Mouse (Mus musculus) fat pad, adult 2 months (tissue): ENCODE measurements around the gene Bicd1.
"Not testable (repeated sequence)": the region's sequence is repeated elsewhere in the genome, so short reads cannot be mapped to it uniquely, and the experiment has no call there.

Source experiments
- DNase-seq: peaks from one replicate; pipeline ENCODE4 v3.0.0-alpha.2; 2011; ENCODE audit warnings: low read depth, low spot score; ENCODE audit errors: extremely low read depth

Gene Bicd1

DNA sequence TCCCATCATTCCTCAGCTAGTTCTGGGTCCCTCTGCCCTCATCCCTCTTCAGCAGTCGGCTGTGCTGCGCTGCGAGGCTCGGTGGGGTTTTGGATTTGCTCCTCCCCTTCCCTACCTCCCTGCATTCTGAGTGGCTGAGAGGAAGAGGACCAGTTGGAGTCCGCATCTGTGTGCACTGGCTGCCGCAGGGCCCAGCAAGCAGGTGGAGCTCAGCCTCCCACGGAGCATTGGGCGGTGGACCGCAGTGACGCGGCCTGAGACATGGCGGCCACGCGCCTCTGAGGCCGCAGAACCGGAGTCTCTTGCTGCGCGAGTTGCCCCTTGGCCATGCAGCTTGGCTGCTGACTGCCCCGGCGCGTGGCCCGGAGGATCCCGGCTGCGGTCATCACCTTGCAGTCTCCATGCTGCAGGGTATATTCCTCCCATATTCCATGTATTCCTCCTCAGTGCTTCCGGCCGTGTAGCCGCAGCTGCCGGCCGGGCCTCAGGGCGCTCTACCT is at the start of gene Bicd1:
Gene Bicd1, plus strand, starts transcription at position 54 of the 500 bp plus-strand sequence.
- DNase-seq: no peak

DNA sequence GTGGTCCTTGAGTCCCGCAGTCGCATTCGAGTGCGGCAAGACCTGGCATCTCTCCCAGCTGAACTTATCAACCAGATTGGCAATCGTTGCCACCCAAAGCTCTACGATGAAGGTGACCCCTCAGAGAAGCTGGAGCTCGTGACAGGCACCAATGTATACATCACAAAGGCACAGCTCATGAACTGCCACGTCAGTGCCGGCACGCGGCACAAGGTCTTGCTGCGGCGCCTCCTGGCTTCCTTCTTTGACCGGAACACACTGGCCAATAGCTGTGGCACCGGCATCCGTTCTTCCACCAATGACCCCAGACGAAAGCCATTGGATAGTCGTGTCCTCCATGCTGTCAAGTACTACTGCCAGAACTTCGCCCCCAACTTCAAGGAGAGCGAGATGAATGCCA is 46.2 kb upstream of the Bicd1 start:
- DNase-seq: not testable (repeated sequence)

DNA sequence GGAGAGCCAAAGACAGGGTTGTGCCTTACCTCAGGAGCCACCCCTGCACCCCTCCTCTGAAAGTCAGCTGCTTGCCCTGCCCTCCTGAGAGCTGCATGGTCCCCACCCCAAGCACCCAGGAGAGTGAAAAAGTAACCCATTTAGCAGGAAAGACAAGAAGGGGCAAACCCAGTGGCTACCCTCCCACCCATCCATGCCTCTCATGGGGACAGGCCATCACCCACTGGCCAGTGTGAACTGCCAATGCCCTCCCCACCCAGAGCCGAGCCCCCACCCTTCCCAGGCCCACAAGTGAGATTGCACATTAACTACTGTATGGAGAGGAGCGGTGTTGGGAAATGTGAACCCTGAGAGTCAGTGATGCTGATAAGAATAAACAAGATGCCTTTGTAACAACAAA is 42.7 kb upstream of the Bicd1 start:
- not testable (repeated sequence) for DNase-seq

DNA sequence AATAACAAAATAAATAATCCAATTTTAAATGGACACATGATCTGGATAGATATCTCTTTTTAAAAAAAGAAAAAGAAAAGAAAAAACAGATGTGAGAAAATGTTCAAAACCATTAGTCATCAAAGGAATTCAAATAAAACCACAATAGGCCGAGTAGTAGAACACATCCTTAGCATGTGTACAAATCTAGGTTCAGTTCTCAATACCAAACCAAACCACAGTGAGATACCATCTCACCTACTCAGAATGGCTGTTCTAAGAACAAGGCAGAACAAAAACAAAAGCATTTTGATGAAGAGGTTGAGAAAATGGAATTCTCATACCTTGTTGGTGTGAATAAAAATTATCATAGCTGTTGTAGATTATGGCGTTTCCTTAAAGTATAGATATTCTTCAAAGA is 42.3 kb upstream of the Bicd1 start:
- DNase-seq: no peak

DNA sequence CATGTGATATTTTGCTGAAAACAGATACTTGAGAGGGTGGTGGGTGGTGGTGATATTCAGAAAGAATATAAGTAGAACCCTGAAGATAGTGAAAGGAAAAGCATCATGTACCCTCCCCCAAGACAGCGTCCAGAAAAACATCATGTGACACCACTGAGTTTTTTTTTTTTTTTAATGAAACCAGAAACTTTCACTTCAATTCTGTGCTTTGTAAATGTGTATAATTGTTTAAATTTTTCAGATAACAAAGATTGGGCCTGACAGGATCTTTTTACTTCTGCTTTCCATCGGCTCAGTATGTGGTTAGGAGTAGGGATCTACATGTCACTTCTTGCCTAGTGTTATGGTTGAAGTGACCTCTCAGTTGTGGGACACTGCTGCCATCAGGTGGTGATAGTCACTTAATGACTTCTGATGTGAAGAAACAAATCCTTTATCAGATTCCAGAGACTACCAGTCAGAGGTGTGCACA is 33.7 kb upstream of the Bicd1 start:
- DNase-seq: peak; percentile 21

DNA sequence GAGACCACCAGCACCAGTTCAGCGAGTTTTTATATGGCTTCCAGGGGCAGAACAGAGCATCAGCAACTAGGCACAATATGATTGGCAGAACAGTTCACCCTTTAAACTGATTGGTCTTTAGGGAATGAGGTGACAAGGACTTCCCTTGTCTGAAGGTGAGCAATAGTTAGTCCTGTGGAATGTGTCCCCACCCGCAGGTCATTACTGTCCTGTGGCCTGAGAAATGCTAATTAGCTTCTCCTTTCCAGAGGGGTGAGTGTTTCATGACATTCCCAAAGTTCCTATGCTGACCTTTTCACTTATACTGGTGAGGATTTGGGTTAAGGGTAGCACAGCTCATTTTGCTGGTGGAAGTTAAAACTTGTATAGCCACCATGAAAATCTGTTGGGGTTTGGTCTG is 25.2 kb upstream of the Bicd1 start:
- DNase-seq: no peak

DNA sequence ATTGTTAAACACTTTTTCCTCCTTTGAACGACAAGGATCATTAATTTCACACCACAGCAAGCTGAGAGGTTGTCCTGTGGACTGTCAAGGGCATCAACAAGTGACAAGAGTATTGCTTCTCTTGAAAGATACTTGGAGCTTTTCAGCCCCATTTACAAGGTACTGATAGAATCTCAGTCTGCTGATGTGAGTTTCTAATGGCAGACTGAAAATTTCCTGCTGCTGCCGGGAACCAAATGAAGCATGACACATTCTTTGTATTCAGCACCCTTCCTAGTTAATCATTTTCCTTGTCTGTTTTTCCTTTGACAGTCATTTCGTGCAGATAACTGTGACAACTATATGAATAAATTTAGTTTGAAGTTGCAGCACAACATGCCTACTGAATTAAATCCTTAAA is 22.3 kb upstream of the Bicd1 start:
- no peak for DNase-seq

DNA sequence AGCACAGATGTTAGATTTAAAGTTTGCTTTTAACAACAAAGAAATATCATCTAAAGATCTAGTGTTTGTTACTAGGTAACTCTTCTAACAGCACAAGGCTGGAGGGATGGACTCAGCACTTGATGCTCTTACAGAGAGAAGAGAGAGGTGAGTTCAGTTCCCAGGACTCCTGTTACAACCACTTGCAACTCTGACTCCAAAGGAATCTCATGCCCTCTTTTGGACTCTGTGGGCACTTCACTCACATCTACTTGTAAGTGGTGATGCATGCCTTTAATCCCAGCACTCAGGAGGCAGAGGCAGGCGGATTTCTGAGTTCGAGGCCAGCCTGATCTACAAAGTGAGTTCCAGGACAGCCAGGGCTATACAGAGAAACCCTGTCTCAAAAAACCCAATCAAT is 19.1 kb upstream of the Bicd1 start:
- not testable (repeated sequence) for DNase-seq

DNA sequence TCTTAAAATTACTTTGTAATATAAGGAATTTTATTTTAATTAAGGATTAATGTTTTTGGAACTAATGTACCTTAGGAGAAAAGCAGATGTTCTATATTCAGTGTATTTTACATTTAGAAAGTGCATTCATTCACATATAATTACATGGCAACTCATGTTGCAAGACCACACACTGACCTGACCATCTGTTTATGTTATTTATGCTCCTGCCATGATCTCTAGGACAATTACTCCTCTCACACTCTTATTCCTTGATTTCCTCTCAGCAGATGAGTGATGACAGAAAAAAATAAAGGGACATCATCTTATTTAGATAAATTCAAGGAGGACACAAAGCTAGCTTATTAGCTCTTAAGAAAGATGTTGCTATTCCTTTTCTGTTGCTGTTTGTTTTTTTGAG is 9.3 kb upstream of the Bicd1 start:
- DNase-seq: no peak

DNA sequence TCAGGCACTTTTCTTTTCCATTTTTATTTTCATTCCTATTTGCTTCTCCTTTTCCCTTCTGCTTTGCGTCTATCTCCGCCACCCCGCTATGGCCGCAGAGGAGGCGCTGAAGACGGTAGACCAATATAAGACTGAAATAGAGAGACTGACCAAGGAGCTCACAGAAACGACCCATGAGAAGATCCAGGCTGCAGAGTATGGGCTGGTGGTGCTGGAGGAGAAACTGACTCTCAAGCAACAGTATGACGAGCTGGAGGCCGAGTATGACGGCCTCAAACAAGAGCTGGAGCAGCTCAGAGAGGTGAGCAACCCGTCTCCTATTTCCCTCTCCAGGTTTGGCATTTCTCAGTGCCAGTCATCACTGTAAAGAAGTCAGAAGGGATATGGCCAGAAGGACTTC is 655 bp downstream of the Bicd1 start:
- no peak for DNase-seq

DNA sequence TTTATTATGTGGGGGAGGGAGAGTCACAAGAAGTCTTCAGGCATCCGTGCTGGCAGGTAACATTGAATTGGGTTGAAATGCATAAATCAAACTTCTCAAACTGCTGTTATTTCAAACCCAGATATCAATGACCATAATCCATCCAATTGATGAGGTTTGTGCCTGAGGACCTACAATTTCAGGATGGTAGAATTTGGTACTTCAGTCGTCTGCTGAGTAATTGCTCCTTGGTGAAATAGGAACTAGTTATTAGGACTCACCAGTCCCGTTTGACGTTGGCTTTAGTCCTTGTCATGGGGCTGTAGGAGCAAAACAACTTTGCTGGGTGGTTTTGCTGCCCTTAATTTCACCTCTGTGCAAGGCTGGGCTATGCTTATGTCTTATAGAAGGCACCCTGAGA is 1.2 kb downstream of the Bicd1 start:
- no peak for DNase-seq

DNA sequence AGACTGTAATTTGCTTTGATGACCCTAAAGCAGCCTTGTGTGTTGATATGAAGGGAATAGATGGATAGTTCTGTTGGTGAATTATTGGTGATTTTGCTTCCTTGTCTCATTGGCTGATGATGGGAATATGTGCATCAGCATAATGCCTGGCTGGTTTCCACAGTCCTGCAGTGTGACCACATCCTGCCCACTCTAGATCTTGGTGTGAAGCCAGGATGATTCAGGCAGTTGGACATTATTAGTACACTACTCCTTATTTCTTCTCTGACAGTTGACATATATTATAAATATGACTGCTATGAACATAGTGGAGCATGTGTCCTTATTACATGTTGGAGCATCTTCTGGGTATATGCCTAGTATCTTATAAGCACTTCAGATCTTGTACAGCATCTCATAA is 4.6 kb downstream of the Bicd1 start:
- no peak for DNase-seq

DNA sequence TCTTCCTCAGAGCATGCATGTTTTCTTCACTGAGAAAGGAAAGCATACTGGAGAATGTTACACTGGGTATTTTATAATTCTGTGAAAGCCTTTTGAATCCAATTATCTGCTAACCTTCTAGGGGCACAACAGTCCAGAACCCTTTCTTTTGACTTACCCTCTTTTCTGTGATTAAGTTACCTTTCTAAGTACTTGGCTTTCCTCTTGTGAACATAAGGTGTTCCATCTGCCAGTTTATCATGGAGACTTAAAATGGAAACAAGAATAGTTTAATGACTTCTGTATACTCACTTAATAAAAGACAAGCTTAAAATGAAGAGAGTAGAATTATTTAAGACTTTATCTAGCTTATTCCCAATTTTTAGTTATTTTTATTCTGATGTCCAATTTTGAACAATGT is 16.1 kb downstream of the Bicd1 start:
- no peak for DNase-seq

DNA sequence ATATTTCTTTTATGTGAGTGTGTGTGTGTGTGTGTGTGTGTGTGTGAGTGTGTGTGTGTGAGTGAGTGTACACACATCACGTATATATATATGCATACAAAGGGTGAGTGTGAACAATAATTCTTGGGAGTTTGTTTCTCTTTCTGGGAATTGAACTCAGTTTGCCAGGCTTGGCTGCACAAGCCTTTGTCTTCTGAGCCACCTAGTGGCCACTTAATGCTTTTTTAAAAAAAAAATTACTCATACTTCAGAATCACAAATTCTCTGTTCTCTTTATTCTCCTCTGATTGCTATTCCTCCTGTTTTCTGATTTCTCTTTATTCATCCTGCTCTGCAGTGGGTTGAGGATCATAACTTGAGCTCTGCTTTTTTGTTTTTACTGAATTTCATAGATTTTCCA is 30.5 kb downstream of the Bicd1 start:
- no peak for DNase-seq

DNA sequence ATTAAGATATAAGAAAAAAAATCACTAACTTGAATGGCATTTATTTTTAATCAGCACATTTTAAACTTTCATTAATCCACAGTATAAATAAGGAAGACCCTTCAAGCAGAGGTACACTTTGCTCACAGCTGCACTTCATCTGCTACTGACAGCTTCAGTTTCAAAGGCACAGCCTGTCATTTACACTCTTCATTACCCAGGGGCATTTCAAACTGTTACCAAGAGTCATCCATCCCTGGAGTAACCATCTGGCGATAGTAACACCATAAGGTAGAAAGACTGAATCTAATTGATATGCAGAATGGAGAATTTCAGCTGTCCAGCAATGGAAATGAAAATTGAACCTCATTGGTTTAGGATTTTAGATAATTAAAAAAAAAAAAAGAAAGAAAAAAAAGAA is 34.2 kb downstream of the Bicd1 start:
- DNase-seq: no peak

DNA sequence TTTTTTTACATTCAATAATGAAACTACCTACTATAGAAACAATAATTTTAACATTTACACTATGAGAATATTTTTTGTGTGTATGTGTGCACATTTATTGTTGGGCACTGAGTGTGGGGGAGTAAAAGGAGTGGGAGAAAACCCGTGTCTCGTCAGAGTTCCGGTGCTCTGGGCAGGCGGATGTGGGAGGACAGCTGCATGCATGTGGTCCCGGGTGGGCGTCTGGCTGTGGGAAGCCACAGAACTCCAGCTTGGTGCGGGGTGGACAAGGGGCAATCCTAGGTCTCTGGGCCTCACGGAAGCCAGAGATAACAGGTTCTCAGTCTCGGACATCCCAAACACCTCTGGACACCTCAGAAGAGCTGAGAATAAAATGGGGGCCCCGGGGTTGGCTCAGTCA is 37.2 kb downstream of the Bicd1 start:
- DNase-seq: no peak

DNA sequence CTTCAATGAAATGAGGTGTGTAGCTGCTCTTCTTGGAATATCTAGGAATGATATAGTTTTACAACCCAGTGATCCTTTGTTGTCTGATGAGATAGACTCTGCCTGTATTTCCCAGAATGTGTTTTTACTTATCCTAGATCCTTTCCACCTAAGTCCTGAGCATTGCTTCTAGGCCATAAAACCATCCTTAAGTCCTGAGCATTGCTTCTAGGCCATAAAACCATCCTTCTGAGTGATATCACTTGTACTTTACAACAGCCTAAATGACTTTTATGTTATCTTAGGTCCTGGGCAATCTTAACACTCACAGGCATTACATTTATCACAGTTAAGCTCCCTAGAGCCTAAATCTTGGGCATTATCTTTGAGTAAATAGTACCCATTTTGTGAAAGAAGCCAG is 48.6 kb downstream of the Bicd1 start:
- no peak for DNase-seq

DNA sequence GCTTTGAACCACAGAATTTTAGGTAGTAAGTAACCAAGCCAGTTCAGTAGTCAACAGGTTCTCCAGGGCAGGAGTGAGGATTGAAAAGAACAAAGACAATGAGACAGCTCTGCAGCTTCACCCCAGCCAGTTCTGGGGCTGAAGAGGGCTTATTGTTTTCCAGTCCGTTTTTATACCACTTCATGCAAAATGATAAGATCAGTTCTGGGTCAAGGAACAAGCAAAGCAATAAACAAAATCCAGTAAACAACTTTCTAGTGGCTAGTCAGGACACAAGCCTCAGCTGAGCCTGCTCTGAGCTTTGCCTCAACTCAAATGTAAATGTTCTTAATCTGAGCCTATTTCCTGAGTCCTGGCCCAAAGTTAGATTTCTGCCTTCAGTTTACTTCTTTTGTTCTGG is 52.3 kb downstream of the Bicd1 start:
- DNase-seq: no peak

DNA sequence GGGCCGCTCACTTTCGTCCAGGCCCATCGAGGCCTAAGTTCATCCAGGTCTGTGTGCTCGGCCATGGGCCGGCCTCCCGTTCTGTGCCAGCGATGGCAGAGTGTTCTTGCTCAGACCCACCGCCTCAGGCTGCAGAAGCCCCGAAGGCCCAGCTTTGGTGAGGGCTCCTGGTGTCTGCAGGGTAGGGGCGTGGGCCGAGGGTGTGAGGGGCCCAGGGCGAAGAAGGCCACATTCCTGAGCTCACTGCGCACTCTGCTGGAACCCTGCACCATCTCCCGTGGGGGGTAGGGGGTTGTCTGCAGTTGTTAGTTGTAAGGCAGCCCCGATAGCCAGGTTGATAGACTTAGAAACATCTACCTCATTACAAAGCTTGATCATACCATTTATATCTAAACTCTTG is 62.8 kb downstream of the Bicd1 start:
- DNase-seq: no peak

DNA sequence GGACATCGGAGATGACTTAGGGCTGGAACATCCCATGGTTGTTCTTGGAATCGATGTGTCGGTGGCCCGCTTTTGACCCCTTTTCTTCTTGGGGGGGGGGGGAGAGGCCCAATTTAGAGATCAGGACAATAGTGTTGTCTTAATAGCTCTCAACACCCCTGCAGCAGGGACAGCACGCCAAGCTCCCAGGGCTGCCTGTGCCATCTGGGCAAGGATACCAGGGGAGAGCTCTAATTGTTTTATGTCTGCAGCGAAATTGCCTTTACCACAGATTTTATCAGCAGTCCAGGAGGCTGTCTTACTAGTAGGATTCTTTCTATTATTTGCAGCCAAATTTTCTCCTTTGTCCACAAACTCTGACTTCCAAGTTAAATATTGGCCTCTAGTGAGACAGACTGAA is 63.8 kb downstream of the Bicd1 start:
- DNase-seq: not testable (repeated sequence)

DNA sequence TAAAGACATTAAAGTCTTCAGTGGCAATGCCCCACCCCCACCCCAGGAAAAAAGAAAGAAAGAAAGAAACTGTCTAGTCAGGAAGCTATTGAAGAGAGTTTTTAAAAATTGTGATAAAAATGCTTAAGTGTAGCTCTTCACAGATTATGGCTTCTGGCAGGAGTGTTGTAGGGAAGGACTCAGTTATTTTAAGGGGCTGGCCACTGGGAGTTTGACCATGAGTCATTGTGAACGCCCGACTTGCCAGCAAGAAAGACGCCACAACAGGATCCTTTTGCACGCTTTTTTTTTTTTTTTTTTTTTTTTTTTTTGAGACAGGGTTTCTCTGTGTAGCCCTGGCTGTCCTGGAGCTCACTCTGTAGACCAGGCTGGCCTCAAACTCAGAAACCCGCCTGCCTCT is 73.2 kb downstream of the Bicd1 start:
- DNase-seq: not testable (repeated sequence)

DNA sequence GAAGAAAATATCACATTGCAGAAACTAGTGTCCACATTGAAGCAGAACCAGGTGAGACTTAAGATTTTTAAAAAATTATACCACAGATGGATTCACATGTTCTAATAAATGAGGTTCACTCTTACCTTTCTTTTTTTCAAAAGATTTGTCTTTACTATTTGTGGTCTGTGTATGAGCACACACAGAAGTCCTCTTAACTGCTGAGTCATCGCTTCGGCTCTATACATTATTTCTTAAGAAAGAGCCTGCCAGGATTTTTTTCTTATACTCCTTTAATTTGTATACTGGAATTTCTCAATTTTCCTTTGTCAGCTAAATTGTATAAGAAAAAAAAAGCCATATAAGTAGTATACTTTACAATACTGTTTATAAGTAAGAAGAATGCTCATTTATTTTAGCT is 86.0 kb downstream of the Bicd1 start:
- no peak for DNase-seq

DNA sequence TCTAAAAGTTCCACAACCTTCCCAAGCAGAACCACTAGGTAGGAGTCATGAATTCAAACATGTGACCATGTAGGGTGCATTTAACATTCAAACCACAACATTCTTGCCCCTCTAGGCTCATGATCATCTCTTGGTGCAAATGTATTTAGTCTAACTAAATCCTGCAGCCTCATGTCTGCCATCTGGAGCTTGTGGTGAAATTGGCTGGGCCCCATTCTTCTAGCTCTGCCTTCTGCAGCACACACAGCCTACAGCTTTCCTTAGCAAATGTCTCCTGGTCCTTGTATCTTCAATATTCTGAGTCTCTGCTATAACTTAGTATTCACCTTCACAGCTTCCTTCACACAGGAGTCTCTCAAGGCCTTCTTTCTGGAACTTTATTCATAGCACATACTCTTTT is 87.2 kb downstream of the Bicd1 start:
- DNase-seq: no peak
